Mouse (Mus musculus) left cerebral cortex, adult 9 months (tissue): Measurements from ENCODE around the gene Prkcsh.

Experiments used
- DNase-seq, 2 experiments: peaks; one replicate each; pipeline ENCODE4 v3.0.0; 2022; ENCODE audit warnings: low spot score in 2 of 2

Prkcsh gene

DNA sequence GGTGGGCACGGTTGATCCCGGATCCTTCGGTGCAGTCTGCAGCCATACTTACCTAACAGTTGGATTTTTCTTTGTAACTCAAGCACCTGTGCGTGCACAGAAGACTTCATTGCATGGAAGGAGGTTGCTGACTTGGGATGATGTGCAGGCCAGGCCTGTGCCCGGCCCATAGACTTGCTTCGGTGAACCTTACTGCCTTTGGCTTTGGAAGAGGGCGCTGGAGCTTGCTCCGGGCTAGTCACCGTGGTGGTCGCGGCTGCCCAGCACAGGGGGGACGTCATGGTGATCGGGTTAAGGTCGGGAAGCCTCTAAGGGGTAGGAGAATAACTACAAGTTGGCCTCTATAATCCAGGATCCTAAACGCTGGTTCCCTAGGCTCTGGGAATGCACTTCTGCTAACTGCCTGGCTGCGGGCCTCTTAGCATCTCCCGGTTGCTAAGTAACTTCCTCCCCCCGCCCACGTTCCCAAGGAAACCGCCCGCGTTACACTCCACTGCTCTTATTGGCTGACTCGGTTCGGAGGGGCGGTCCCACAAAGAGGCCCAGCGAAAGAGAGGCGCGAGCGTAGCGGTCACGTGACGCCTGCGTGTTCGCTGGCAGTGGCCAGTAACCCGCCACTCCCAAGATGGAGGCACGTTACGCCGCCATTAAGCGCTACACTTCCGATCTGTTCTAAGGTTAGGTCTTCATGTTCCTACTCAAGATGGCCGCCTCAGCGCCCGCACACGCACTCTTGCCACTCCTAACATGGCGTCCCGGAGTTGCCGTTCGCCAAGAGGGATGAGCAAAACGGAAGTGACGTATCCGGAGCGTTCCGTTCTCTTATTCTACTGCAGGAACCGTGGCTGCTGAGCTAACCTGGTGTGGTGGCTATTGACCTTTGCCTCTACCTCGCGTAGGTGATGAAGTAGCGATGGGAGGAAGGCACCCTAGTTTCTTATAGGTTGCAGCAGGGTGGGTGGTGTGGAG lies at the start of gene Prkcsh, which contains the start of gene Ccdc151:
Prkcsh (plus strand) TSS at position 613 of the 969 bp plus-strand sequence.
Ccdc151 (minus strand) TSS at position 441 of the 969 bp plus-strand sequence.
- peak; percentile 99 to 100 for DNase-seq

DNA sequence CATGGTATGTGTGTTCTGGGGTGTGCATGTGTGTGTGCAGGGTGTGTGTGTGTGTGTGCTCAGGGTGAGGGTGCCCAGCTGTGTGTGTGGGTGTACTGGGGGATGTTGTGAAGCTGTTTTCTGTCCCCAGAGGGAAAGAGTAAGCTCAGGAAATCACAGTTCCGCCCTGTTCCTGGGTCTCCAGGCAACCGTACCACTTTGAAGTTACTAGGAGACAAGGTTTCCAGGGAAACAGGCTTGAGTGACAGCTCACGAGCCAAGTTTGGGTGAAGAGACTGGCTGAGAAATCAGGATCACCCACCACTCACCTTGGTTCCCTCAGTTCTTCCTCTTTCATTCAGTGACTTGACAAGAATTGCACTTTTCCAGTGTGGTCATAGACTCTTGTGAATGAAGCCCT lies 49.0 kb upstream of the Prkcsh start:
- DNase-seq = peak; percentile 72 to 75

DNA sequence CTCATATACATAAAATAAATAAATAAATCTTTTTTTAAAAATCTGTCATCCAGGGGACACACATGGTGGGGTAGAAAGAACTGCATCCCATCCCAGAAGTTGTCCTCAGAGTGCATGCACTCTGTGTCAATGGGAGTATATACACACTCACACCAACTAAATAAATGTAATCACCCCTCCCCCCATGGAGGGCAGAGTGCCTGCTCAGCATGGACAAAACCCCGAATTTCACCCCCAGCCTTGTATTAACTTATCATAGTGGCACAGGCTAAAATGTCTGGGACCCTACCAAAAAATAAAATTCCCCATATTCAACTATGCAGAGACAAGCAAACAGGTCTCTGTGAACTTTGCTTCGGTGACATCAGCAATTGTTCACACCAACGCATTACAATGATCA lies 48.0 kb upstream of the Prkcsh start:
- no peak for DNase-seq

DNA sequence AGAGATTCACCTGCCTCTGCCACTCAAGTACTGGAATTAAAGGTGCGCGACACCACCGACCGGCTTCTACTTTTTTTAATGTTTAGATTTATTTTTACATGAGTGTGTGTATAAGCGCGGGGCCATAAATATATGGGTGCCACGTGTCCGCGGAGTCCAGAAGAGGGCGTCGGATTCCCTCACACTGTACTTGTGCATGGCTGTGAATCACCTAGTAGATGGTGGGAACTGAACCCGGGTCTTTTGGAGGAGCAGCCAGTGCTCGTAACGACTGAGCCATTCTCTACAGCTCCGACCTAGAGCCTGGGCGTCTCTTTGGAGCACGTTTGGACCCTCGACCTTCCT lies 47.4 kb upstream of the Prkcsh start:
- DNase-seq = no peak

DNA sequence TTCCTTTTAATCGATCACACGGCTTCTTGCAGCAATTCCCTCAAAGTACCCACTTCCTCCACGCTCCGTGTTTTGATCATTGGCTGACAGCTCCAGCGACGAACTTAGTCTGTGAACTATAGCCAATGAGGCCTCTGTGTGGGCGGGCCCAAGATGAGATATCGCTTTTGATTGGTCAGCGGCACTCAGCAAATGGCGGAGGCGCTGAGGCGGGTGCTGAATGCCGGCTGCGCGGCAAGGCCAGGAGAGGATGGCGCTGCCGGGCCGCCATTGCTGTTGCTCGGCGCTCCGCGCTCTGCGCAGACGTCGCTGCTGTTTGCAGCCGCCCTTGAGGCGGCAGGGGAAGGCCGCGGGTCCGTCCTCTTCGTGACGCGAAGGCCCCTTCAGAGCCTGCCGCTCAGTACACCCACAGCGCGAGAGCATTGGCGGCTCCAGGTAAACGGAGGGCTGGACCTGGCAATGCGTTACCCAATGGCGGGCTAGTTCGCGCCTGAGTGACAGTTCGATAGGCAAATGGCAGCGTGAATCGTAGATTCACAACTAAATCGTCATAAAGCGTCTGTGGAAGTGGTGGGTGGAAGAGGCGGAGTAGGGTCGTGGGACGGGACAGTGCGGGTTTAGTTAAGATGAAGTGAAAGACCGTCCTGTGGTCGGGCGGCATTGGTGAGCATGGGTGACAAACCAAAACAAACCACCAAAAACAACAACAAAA lies 46.9 kb upstream of the Prkcsh start, which contains the start of gene Swsap1:
Swsap1 (plus strand) TSS at position 186 of the 712 bp plus-strand sequence.
- DNase-seq = peak; percentile 98 to 100

DNA sequence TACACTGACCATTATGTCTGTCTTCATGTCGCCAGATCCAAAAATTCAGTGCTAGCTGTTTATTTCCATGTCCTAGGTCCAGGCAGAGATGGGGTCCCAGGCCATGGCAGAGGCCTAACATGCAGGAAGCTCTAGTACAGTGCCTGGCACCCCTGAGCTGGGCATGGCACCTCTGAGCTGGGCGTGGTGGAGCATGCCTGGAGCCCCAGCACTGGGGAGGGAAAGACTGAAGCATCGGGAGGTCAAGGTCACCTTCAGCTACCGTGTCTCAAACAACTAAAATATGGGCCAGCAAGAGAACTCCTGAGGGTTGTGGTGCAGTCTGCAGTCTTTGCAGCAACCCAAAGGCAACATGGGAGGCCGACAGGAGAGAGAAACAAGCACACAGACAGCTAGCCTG lies 44.2 kb upstream of the Prkcsh start:
- DNase-seq = no peak

DNA sequence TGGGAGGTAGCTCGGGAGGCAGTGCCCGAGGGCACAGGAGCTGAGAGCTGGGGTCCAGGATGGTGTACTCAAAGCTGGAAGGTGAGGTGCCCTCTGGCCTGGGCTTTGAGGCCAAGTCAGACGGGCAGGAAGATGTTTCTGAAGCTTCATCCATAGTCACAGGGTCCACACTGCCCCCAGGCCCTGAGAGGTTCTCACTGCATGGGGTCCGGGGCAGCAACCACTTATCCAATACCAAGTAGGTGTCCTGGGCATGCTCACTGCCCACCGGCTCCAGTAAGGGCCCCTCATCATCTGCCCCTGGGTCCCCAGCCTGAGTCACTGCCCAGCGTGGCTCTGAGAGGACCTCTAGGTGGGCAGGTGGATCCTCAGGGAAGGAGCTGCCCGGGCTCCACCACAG lies 43.4 kb upstream of the Prkcsh start:
- DNase-seq = no peak

DNA sequence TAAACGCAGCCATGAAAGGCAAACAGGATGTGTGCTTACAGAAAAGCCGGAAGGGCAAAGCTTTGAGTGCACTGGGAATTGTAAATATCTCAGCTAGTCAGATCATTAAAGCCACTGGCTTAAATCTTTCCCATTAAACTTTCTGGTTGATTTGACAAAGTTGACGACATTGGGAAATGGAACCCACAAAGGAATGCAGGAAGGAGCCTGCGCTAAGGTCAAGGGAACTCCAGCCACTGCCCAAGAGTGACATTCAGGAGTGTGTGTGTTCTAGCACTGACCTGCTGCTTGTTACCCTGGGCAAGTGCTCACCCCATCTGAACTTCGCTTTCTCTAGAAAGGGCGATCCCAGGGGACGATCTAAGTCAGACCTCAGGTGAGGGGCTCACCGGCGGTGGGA lies 42.5 kb upstream of the Prkcsh start:
- no peak for DNase-seq

DNA sequence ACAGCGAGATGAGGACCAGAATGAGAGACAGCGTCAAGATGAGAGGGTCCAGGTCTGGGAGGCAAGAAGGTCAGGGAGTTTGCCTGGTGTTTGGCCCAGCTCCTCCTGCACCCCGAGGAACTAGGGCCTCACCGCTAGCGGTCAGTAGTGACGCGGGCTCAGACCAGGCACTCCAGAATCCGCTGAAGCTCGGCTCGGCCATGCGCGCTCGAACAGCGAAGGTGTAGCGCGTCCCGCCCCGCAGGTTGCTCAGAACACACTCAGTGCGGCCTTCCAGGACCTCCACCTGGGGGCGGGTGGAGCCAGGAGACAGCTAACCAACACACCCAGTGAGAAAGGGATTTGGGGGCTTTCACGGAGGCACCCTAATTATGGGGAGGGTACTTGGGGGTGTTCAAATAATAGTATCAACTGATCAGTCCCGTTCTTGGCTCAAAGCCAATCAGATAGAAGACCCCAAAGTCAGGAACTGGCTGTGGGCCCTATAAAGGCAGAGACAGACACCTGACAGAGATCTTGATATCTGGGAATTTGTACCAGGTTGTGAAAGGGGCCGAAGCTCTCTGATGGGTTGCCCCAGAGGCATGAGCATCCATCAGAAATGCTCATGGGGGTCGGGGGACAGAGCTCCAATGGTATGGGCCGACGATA lies 41.9 kb upstream of the Prkcsh start:
- DNase-seq = no peak

DNA sequence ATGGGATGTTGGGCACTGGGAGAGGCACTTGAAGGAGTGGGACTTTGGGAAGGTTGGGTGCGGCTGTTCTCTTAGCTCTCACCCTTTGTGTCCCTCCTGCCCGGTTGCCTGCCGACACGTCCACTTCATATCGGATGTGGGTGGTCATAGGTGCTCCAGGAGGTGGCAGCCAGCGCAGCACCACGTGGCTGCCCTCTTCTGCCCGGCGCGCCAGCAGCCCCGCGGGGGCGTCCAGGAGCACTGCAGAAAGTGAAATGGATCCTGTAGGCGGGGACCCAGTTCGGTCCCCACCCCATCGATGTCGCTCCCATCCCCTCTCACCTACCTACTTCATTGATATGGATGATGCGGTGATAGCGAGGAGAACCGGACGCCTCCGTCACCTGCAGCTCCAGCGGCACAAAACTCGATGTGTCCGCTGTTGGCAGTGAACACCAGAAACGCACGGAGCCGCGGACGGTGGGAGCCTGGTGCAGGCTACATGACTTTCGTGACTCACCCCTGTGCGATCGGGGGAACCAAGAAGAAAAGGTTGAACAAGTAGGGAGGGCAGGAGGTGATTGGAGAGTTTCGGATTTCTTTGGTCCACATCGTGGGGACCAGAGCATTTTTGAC lies 41.1 kb upstream of the Prkcsh start:
- no peak for DNase-seq

DNA sequence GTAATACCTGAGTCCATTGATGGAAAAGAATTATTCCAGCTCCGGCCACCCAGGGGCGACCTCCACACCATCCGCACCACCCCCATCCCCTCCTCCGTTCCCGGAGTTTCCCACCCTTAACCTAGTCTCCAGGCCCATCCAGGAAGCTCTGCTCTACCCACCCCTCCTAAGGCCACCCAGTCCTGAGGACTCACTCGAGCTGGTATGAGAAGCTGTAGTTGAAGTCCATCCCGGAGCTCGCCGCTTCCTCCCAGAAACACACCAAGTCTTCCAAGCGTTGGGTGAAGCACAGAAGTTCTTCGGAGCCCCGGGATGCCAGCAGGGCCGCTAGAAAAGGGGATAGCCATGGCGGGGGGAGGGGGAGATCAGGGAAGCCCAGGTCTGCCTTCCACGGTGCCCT lies 40.6 kb upstream of the Prkcsh start:
- no peak for DNase-seq

DNA sequence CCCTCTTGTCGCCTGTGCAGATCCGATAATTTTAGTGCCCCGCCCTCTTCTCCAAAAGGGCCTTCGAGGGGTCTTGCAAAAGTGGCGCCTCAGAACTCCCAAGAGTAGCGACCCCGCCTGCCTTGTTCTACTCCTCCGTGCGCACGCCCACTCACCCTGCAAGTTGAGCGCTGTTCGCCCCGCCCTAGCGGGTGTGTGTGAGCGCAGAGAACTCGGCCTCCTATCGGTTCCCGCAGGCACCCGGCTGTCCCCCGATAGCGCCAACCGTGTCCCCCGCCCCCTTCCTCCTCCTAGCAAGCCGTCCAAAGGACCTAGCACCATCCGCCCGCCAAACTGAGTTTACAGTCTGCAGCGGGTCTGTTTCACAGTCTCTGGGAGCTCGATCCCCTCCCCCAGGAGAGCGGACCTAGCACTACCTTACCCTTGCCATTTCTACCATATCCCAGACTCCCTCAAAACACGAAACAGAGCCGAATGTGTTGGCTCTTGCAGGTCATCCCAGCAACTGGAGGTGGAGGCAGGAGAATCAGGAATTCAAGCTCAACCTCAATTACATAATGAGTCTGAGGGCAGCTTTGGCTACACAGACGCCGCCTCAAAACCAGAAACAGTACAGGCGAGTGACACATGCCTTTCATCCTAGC lies 40.1 kb upstream of the Prkcsh start:
- peak in 1 of 2 experiments; percentile 77 for DNase-seq

DNA sequence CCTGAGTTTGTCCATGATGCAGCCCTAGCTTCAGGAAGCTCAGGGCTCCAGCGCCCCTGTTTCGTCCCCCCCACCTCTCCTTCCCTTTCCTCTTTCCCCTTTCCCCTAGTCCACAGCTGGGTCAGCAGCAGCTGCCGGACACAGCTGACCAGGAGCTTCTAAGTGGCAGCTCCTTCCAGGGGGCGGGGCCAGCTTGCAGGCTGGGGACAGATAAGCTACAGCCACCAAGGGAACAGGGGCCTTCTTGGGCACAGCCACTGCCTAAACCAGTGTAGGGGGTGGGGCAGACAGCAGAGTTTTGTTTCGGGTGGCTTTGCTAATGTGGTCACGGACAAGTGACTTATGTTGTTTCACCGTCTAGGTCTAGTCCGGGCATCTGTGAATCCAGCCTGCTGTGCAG lies 39.2 kb upstream of the Prkcsh start, which contains the start of gene Epor:
Epor (minus strand) TSS at position 90 of the 400 bp plus-strand sequence.
- no peak for DNase-seq

DNA sequence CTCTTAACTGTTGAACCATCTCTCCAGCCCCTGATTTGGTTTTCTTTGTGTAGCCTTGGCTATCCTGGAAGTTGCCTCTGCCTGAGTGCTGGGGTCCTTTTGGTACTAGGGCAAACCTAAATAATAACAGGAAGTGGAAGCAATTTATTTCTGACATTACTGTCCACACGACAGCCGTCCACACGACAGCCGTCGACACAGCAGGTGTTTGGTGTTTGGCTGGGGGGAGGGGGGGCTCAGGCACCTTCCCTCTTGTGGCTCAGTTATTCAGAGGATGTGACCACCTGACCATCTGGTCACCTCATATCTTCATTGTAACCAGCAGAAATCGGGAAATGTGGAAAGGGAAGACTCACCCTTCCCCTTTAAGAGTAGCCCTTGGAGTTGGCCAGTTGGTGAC lies 33.7 kb upstream of the Prkcsh start:
- no peak for DNase-seq

DNA sequence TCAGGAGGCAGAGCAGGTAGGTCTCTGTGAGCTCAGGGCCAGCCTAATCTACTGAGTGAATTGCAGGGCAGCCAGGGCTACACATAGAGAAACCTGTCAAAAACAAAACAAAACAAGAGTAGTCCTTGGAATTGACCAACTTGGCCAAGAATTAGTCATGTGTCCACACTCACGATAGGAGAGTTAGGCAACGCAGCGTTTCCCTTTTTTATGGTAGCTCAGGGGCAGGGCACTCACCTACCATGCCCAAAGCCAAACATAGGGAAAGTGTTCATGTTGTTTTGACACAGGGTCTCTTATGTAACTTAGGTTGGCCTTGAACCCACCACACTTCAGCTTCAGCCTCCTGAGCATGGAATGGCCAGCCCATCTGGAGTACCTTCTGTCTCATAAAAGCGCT lies 33.3 kb upstream of the Prkcsh start:
- no peak for DNase-seq

DNA sequence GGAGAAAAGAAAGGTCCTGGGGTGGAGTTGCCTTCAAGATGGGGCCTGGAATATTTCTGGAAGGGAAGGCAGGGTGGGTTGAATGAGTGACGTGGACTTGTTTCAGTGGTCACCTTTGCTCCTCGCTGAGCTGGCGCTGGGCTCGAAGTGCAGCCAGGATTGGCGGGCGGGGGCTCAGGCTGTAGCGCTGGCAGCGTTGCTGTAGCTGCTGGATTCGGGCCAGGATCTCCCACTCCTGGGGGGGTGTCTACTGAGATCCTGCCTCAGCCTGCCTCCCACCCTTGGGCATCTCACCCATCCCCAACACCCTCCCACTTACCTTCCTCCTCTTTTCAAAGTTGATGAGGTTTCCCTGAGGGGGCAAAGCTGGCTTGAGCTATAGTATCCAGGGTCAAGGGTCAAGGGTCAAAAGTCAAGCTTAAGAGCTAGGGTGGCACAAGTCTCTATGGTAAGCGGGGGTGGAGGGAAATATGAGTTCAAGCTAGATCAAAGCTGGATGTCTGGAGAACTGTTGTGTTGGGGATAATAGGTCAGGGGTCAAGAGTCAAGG lies 25.9 kb upstream of the Prkcsh start:
- no peak for DNase-seq

DNA sequence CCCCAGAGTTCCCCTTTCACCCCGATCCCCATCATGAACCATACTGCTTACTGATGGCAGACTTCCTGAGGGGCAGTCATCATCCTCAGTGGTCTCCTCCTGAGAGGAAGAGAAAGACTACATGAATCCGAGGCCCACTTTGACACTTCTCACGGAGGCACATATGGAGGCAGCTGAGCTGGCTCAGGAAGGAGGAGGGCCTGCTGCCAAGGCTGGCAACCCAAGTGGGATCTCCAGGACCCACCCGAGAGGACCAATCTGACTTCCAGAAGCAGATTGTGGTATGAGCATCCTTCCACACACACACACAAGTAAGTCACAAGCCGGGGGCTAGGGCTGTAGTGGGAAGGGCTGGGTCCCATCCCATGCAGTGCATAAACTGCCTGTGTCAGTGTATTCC lies 25.3 kb upstream of the Prkcsh start:
- DNase-seq = no peak

DNA sequence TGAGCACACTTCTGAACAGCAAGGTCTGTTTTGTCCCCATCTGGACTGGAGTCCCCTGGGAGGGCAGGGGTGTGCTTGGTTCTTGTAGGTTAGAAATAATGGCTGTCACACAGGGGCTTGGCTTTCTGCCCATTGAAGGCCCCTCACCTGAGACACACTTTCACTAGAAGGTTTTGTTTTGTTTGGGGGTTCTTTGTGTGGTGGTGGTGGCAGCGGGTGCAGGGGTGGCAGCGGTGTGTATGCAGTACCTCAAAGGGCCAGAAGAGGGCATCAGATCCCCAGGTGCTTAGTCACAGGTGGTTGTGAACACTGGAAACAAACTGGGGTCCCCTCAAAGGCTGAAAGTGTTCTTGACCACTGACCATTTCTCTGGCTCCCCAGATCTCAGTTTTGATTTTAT lies 24.6 kb upstream of the Prkcsh start:
- no peak for DNase-seq

DNA sequence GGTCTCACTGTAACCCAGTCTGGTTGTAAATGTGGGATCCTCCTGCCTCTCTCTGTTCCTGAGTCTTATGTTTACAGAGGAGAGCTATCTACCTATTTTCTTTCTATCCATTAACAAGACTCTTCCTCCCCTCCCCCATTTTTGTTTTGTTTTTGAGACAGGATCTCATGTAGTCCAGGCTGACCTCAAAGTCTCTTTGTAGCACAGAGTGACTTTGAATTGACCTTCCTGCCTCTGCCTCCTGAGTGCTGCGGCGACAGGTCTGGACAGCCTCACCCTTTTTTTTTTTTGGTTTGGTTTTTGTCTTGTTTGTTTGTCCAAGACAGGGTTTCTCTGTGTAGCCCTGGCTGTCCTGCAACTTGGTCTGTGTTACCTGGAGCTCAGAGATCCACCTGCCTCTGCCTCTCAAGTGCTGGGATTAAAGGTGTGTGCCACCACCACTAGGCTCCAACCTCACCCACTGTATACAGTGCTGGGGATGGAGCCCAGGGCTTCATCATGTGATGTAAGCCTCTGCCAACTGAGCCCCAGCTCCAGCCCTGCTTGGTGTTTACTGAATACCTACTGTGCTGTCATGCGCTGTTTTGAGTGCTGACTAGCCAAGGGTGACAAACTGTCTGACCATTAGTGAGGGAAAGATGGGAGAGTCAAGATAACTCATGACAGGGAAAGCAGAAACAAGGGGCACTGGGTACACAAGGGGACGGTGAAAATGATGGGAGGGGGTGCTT lies 24.0 kb upstream of the Prkcsh start:
- DNase-seq = no peak

DNA sequence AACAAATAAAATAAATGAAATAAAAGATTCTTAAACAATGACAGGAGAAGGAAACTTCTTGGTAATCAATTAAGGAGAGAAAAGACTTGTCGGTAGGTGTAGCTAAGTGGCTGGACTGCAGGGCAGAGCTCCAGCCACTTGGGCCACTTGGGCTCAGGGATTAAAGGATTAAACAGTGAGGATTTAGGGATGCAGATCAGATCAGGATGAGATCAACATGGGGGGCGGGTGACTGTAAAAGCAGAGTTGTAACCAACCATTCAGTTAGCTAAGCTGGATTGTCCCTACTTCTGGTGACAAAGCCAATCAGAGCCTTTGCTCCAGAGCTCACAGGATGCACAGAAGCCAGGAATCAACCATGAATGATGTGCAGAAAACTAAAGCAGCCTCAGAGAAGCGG lies 18.7 kb upstream of the Prkcsh start:
- no peak for DNase-seq
